Mouse (Mus musculus) induced T-regulatory cell, adult 2 months (primary cell): ENCODE measurements at regions not wholly inside any gene's neighbourhood (a gene's known extent, or its start where the extent isn't known, plus 50 kb on each side); places are given as distances from the start of the nearest gene placed in this dataset.

Source experiments
- DNase-seq: peaks from one replicate; pipeline ENCODE4 v3.0.0-alpha.2; 2012; ENCODE audit warnings: low read depth

DNA sequence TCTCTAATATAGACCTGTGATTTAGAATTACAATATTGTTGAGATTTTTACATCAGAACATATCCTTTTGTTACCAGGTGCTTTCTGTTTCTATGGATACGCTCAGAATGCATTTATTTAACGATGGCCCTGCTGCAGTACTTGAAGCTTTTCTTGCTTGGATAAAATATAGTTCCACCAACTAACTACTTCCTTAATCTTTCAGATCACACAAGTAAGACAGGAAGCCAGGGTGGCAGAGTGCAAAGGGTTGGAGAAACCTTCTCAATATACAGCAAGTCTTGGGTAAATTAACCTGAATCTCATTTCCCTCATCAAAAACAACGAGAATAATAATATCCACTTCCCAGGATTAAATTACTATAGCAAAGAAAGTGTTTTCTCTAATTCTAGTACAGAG, 193.1 kb upstream of the Acvr2a start:
- DNase-seq: no peak

DNA sequence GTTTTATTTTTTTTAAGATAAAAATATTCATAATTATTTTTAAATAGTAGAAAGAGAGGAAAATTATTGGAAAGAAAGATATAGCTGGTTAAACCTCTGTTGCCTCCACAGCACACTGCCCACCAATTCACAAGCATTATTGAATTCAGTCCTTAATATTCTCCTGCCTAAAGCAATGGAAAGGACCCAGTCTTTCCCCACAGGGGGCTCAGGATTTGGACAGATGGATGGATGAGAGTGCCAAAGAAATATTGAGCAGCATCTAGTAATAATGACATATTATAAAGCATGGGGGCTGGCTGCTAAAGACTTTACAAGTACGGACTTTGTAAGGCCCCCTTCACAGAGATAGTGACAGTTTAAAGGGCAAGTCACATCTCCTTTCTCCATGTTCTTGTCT, 191.6 kb upstream of the Acvr2a start:
- DNase-seq: no peak

DNA sequence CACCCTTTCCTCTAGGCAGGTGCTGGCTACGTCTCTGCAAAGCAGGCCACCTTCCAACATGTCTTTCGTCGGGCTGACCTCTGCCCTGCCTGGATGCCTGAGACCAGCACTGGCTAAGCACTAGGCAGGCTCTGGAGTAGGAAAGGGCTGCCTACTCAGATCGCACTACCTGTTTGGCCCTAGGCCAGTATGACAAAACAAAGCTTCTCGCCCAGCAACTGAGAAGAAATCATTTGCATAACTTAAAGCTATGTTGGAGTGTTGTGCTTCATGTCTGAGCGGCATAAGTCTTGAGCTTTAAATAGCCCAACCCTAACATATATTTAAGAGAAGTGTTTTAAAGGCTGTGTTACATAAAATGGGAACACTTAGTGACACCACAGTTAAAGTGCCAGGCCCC, 189.9 kb upstream of the Acvr2a start:
- no peak for DNase-seq

DNA sequence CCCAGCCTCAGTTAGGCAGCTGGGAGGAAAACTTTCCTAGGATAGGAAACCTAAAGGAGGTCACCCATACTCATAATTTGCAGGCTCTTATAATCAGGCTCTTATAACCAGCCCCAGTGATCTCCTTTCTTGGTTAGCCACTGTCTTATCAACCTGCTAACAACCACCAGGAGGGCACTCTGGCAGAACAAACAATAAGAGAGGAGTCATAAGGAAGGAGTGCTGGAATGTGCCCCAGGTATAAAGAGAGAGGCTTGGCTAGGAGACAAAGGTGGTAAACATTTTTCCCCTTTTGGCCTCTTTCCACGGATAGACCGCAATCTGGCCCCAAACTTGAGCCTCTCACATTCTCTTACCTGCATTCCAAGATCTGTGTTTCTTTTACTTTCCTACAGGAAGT, 189.4 kb upstream of the Acvr2a start:
- DNase-seq: no peak

DNA sequence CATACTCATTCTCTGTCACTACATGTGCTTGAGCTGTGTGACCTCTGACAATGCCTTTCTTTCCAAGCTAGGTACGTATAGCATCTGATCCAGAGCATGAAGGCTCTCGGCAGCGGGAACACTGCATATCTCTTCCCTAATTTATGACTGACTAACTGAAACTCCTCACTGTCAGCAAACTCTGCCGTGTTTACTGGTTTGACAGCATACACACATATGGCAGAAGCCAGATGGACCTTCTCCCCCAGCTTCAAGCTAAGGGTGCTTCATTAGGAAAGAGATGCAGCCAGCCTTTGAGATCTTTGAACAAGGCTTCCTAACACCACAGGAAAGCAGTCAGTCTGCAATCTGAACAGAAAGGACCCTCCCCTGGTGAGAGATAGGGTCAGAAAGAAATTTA, 186.9 kb upstream of the Acvr2a start:
- no peak for DNase-seq

DNA sequence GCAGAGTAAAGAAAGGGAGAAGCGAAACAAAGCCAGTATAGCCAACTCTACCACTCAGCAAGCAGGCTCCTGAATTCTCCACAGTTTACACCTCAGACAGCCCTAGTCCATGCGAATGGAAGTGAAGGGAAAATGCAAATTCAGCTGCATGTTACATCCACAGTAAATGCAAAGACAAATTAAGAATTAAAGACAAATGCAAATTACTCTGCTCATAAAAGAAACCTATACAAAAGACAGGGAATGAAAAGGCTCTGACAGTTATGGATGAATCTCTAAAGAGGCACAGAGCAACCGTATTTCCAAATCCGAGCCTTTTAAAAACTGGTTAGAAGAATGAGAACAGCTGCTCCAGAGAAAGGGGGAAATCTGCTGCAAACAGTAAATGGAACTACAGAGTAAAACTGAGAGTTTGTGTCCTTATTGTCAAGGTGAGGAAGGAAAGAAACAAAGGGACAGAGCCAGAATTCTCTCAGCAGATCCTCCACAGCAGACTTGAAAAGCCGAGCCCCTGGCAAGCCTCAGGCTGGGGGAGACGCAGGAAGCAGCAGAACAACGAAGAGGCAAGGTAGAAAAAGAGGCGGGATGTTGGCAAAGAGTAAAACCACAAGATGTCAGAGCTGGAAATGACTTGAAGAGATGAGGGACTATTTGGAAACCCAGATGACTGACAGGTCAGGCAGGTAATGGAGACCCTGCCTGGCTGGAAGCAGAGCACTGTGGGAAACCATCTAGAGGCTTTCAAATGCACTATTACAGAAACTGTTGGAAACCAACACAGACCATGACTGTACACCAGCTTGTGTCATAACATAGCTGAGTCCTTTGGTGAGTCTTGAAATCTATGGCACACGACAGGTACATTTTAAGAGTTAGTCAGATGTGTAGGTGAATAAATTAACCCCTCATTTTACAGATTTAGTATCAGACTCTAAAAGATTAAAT, 184.5 kb upstream of the Acvr2a start:
- DNase-seq: no peak

DNA sequence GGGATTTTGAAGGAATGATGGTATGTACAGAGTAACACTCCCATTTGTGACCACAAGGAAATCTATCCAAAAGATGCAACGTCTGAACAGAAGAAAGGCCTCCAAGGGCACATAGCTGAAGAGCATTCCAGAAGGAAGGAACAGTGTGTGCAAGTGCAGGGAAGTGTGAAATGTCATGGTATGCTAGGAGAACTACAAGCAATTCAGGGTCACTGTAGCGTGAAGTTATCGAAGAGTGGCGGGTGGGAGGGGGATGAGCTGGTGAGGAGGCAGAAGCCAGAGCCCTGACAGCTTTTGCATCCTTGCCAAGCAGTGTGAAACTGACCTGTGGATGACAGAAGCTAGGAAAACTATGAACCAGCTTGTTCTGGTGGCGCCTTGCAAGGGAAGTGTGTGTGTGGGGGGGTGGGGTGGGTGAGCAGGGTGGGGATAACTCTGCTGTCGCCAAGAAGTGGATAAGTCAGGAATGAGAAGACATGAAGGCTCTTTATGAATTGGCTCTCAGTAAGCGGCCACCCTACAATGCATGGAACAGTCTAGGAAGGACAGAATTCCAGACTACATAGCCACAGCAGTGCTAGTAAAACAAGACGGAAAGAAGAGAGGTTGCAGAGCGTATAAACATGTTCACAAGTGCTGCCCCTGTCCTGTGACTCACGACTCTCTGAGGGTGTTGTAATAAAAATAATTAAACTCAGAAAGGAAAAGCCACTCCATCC, 179.3 kb upstream of the Acvr2a start:
- DNase-seq: no peak

DNA sequence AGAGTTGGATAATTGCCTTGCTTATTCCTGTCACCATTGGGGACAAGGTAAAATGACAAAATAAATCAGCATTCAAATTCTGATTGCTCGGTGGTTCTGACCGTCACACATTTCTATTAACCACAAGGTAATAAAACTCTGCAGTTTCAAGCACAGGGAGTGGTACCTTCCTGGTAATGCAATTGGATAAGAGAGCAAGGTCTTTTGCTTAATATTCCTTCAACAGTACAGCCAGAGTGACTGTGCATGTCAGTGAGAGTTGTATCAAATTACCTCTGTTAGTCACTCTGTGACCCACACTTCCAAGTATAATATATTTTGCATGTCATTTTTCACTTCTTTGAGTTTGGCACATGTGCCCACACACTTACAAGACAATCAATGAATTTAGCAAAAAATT, 177.8 kb upstream of the Acvr2a start:
- no peak for DNase-seq

DNA sequence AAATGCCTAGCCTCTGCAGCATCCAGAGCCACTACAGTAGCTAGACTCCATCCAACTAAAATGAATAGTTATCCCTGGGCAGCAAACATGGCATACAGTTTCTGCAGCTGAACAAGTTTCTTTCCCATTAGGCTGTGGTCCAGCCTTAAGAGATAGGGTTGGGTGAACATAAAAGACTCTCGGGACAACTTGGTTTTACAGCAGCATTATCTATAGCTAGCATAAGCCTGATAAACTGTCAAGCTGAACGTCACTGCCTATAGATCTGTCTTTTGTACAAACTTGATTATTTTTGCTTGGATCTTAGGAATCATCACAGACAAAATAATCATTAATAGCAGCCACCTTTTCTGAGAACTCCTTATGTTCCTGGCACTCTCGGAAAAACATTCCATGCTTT, 169.8 kb upstream of the Acvr2a start:
- DNase-seq: no peak

DNA sequence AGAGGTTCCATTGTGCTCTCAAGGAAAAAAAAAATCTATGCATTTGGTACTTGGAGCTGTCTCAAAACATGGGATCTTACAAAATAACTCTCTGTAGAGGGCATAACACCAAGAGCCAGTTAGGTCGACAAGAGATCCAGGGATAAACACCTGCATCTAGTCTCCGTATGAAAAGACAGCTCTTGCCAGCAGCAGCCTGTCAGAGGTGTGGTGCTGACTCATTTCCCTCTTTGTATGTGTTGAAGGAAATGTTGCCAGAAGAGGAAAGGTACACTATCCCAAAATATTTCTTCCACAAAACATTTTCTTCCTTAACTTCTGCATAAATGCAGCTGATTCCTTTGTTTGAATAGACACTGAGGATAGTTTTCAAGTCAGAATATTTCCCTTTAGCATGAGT, 163.6 kb upstream of the Acvr2a start:
- no peak for DNase-seq

DNA sequence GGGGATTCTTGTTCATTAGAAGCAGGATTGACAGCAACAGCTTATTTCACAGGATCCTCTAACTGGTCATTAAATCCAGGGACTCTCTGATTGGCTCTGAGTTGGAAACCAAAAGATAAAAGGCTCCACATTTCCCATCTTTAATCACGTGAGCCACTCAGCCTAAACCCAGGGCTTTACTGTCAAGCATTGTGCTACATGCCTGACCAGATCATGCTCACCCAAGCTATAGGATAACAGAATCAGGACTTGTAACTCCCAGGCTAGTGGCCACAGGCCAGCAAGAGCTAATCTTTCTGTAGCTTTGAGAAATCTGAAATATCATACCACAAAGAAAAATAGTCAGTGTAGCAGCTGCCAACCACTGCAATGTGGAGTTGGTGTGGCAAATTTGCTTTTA, 152.7 kb upstream of the Acvr2a start:
- DNase-seq: no peak

DNA sequence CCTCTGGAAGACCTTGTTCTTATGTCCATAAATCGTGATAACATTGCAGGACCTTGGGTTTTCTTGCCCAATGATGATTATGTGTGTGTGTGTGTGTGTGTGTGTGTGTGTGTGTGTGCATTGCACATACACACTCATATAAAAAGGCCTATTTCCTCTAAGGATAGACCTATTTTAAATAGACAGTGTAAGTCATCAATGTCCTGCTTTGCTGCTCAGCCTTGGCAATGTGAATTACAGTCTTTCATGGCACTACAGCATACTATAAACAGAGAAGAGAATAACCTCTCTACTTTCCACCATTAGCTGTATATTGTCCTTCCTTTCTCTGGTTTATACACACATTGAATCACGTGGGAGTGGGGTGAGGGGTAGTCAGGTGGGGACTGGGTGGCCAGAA, 148.8 kb upstream of the Acvr2a start:
- no peak for DNase-seq

DNA sequence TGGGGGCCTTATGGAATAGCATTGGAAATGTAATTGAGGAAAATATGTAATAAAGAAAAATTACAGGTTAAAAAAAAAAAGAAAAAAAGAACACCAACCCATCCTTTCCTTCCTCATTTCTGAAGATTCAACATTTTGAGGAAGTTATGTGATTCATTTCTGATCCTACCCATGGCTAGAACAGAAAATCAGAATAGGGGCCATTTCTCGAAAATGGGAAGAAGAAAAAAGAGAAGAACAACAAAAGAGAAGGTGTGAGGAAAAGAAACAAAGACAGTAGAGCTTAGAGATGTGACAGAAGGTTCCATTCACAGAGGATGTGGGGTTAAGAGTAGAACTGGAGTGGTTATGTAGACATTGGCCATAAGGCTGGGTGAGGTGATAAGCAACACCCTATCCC, 124.8 kb upstream of the Acvr2a start:
- DNase-seq: no peak

DNA sequence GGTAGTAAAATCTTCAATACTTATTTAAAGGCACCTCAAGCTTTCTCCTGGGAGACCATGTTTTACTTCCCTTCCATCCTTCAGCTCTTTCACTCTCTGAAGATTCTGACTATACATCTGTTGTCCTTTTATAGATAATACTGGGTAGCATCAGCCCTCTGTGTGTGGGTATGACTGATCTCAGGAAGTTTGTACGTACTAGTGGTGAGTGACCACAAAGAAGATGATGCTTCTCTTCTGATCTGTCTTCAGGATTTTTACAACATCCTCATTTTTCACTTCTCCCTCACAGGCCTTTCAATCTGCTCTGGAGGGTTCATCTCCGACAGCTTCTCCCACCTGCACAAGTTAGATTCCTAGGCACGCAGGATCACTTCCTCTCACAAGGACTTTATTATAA, 119.4 kb upstream of the Acvr2a start:
- no peak for DNase-seq

DNA sequence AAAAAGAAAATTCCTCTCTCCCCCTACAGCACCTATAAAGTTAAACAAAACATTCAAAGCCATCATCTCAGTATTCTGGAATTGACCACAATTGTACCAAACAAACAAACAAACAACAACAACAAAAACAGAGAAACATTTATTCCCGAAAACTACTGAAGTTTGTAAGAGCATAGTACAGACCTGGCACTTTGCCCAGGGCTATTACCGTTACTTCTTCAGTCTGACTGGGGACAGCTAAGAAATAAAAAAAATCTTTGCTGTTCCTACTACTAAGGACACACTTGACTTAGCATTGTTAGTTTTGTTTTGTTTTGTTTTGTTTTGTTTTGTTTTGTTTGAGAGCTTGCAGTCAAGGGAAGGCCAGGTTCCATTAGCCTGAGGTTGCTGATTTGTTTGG, 113.0 kb upstream of the Acvr2a start:
- no peak for DNase-seq

DNA sequence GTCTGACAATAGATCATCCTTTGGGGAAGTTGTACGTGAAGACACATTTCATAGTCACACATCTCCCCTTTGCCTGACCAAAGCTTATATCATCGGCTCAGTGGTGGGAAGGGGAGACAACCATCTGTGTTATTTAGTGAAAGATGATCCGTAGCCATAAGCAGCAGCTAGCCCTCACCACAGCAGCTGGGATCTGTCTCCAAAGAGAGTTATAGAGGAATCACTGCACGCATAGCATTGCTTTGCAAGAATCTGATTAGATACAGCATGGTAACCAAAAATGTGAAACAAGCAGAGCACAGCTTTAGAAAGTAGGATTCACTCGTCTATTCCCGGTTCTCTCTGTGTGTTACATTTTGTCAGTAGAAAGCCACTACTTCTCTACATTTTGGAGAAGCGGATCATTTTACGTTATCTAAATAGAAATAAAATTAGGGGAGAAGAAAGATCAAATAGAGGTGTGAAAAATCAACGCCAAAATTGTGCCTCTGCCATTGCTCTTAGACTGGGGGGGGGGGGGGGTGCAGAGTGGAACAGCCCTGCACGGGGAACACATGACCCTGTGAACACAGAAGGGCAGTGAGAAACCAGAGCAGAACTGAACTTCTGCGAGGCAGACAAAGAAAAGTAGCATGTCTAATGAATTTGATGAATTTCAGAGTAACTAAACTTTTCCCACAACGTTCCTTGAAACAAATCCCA, 108.7 kb upstream of the Acvr2a start:
- DNase-seq: no peak

DNA sequence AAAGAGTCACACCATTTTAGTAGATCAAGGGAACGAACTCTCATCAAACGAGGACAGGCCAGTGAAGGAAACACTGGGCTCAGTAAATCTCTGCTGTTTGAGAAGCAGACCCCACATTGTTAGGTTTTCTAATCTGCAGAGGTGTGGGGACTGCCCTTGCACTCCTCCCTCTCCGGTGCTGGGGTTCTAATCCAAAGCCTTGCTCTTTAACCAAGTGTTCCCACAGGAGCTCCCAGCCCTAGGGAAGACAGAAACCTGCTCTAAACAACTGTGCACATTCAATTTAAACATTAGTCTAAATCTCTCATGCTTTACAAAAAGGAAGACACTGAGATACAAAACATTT, 108.1 kb upstream of the Acvr2a start:
- no peak for DNase-seq

DNA sequence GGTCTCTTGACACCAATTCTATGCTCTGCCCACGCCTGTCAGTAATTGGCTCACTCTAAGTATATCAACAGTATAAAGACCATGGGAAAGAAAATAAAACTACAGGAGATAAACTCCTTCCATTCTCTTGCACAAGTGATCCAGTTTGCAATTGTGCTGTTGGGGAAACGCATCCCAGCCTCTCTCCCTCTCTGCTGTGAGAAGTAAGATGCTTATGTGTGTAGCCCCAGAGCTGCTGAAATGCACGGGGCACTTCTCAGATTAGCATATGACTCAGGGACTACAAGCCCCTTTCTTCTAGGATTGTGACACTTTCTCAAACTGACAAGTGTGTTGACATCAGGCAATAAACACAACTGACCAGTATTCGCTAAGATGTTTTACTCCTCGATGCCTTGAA, 107.7 kb upstream of the Acvr2a start:
- DNase-seq: no peak

DNA sequence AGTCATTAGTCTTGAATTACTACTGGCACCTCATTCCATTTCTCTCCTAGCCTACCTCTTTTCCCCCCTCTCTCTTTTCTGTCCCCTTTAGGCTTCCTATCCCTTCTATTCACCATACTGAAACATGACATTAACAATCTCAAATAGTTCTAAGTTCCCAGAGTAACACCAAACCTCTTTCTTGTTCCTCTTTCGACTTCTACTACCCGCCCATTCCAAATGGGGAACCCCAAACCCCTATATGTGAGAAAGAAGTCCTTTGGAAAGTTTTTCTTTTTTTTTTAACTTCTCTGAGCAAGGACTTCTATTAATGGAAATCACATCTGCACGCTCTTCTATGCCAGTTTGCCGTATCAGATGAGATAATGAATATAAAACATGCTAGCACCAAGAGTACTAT, 97.7 kb upstream of the Acvr2a start:
- no peak for DNase-seq

DNA sequence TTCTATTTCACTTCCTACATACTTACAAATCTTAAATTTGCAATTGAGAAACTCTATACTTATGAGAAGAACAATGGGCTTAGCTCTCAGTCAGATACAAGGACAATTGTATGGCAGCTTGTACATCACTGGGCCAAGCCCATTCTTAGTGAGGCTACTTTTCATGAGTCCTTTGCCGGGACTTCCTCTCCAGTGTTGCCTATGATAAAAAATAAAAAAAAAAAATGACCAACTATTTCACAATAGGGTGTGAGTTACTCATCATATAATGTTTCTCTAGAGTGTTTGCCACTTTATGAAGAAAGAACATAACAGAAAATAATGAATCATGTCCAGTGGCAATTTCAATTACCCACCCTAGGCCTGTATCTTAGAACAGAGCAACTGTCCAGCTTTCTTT, 96.1 kb upstream of the Acvr2a start:
- DNase-seq: no peak

DNA sequence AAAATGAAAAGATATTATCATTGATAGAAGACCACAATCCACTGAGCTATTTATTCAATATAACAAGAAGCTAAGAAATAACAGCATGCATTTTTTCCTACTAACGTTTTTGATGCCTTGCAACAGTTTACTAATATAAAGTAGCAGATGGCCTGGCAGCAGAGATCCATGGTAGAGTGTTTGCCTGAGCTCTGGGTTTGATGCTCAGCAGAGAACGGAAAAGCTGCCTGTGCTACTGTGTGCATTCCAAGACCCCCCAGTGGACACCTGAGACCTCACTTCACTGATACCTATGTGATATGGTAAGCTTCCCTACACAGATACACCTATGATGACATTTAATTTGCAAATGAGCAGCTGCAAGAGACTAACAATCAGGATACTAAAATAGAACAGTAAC, 95.6 kb upstream of the Acvr2a start:
- DNase-seq: no peak

DNA sequence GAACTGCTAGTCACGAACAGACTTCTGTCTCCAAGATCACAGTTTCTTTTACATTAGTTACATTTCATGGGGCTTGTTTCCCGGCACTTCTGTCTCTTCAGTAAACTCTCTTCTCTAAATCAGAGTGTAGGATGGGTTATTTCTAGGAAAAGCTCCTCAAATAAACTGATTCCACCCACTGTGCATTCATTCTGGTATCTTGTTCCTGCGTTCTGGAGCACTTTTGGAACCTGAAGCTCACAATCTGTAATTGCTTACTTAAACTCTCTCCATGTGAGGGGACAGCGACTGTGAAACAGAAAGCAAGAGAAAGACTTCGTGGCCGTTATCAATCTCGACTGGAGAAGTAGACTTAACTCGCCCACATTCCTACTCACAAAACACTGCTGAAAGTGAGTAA, 83.1 kb upstream of the Acvr2a start:
- no peak for DNase-seq

DNA sequence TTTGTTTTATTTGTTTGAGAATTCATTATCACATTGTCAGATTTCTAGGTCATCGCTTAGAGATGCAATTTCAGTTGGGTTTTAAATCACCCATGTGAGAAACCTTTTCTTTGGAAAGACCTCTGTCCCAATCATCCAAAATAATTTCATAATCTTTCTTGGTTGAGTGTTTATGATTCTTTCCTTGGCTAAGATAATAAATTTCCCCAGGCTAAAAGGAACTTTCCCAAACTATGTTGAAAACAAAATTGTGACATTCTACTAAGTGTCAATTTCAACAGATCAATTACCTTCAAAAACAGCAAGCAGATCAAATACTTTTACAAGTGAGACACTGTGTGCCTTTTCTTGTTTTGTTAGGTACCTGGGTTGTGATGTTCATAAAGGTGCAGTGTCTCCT, 80.0 kb upstream of the Acvr2a start:
- DNase-seq: no peak
